Mouse (Mus musculus) forebrain, embryonic 16.5 days (tissue): ENCODE data around the gene Diaph3. TPM values are rescaled to one million over a fixed set of nuclear protein-coding genes. Genes with fewer than 3 reads are reported as not detected.

Source experiments
- ATAC-seq: fragments of 200-750 bp; cut with Nextera tagmentation; 2 replicates; pipeline ENCODE4 v1.8.0; 2017; ENCODE audit warnings: mild to moderate bottlenecking, moderate library complexity
- H3K27ac ChIP-seq: fragments of 300-500 bp; sonication (generic); 2 replicates; pipeline ENCODE4 v1.5.1; 2014; ENCODE audit warnings: low read length, control low read depth
- H3K27me3 ChIP-seq: fragments of 300-500 bp; sonication (generic); replicated peaks from 2 replicates; pipeline ENCODE4 v1.6.1; 2014; ENCODE audit warnings: low read length; ENCODE audit not compliant: control insufficient read depth, insufficient read depth
- H3K36me3 ChIP-seq: fragments of 300-500 bp; sonication (generic); 2 replicates; pipeline ENCODE4 v1.6.1; 2014; ENCODE audit not compliant: control insufficient read depth, insufficient read depth
- H3K4me1 ChIP-seq: fragments of 300-500 bp; sonication (generic); replicated peaks from 2 replicates; pipeline ENCODE4 v1.6.1; 2014; ENCODE audit warnings: low read length; ENCODE audit not compliant: control insufficient read depth, insufficient read depth
- H3K4me2 ChIP-seq: fragments of 300-500 bp; sonication (generic); 2 replicates; pipeline ENCODE4 v1.6.1; 2014; ENCODE audit warnings: mild to moderate bottlenecking, low read length, control low read depth
- H3K4me3 ChIP-seq: fragments of 300-500 bp; sonication (generic); replicated peaks from 2 replicates; pipeline ENCODE4 v1.5.1; 2014; ENCODE audit warnings: mild to moderate bottlenecking, low read length, control low read depth
- H3K9ac ChIP-seq: fragments of 300-500 bp; sonication (generic); replicated peaks from 2 replicates; pipeline ENCODE4 v1.6.1; 2014; ENCODE audit warnings: low read depth, low read length, control low read depth
- H3K9me3 ChIP-seq: fragments of 300-500 bp; sonication (generic); 2 replicates; pipeline ENCODE4 v1.6.1; 2016; ENCODE audit warnings: low read length; ENCODE audit not compliant: control insufficient read depth
- WGBS: fragments of 180-500 bp; shearing (Covaris S2); extraction: QIAGEN DNeasy Blood & Tissue Kit; methylation state at CpG from one replicate; pipeline ENCODE4 v1.1.7; 2014; 5-methylcytosine and 5-hydroxymethylcytosine counted together
- polyA plus RNA-seq: library from polyadenylated mRNA; unstranded; fragments of >200 nt; fragmentation: Nextera tagmentation; extraction: Ambion mirVana; gene quantifications from 2 replicates; pipeline ENCODE4 v1.2.1, GENCODE M21; 2015

Gene Diaph3
- polyA plus RNA-seq, 1 experiment from 2014 or later: 5.0 TPM

GRCm38 (mm10) chr14:86898898-86899297, 242.1 kb downstream of the Diaph3 start:
- H3K4me2 ChIP-seq: no peak overlapping the region
- ATAC-seq: no peak
- H3K9ac ChIP-seq: no peak overlapping the region
- H3K4me3 ChIP-seq: no peak overlapping the region
- no peaks in the 10 kb centered on the region for H3K27me3 ChIP-seq
- no peak overlapping the region for H3K27ac ChIP-seq
- no peaks in the 10 kb centered on the region for H3K9me3 ChIP-seq
- no peaks in the 10 kb centered on the region for H3K36me3 ChIP-seq
- no peaks in the 10 kb centered on the region for H3K4me1 ChIP-seq

- Histone ChIP-seq H3K9ac (no peak overlapping the region), H3K27me3 (no peaks in the 10 kb centered on the region), H3K4me1 (no peaks in the 10 kb centered on the region), H3K27ac (no peak overlapping the region), H3K4me2 (no peak overlapping the region), H3K36me3 (no peaks in the 10 kb centered on the region), H3K4me3 (no peak overlapping the region), H3K9me3 (no peaks in the 10 kb centered on the region)
- no peak for ATAC-seq
- 85% methylated on average over 3 of the region's 3 CpGs for WGBS
These were observed 251.8 kb downstream of the Diaph3 start for GRCm38 (mm10) chr14:86889070-86889804.

DNA sequence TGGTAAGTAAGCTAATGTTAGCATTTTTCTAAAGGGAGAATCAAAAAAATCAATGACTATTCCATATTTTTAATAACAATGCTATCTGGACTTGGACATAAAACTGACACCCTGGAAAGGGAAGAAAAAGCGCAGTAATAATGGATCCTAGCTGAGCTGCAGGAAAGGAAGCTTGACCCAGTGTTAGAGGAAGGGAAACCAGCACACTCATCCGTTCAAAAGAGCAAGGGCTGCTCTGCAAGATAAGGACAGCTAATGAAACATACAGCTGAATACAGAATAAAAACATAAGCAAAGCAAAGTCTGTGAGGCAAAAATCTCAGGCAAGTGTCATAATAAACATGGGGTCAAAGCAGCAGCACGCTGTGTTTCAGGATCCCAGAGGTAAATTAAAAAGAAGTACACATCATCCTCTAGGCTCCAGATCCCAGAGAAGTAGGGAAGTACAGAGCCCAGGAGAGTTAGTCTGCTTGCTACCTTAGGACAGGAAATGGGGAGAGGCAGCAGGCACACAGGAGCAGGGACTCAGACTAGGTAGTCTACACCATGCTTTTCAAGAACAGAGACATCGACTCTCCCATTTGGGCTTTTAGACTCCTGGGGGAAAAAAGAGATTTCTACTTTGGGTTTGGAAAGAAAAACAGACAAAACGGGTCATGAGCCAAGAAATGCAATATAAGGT, 255.5 kb downstream of the Diaph3 start:
- H3K4me3 ChIP-seq: no peak overlapping the region
- H3K36me3 ChIP-seq: no peaks in the 10 kb centered on the region
- H3K4me2 ChIP-seq: no peak overlapping the region
- no peak overlapping the region for H3K9ac ChIP-seq
- no peak overlapping the region for H3K27ac ChIP-seq
- no peaks in the 10 kb centered on the region for H3K27me3 ChIP-seq
- no peaks in the 10 kb centered on the region for H3K9me3 ChIP-seq
- ATAC-seq: no peak
- WGBS: 86% methylated on average over 5 of the region's 5 CpGs
- H3K4me1 ChIP-seq: no peaks in the 10 kb centered on the region

DNA sequence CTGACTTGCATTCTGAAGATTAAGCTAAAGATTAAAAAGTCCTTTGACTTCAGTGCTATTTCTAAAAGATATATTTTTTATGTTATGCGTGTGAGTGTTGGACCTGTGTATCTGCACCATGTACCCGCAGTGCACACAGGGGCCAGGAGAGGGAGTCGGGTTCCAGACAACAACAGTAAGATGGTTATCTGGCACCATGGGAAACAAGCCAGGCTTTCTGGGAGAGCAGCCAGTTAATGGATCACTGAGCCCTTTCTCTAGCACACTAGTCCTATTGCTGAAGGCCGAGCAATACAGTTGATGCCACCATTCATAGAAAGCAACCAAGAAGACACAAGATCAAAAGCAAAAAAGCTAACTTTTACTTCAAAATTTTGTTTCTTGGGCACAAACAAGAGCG, 271.5 kb downstream of the Diaph3 start:
- peak; percentile 72 for ATAC-seq

DNA sequence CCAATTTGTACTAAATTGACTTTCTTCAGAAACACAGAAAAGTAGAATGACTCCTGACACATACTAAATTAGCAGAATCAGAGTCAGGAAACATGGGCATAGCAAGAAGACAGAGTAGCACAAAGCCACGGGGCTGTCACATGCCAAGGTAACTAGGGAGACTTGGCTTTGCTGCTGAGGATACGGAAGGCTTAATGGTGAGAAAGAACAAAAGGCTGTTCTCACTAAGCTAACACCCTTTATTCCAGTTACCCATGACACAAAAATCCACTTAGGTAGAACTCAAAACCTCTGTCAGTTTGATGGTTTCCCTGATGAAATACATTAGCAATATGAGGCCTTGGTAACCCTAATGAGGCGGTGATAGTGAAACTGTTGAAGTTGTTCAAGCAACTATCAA, 273.9 kb downstream of the Diaph3 start:
- ATAC-seq: peak; percentile 74
- H3K36me3 ChIP-seq: no peaks in the 10 kb centered on the region
- no peak overlapping the region for H3K9ac ChIP-seq
- WGBS: 16% methylated on average over 3 of the region's 3 CpGs
- no peaks in the 10 kb centered on the region for H3K9me3 ChIP-seq
- no peak overlapping the region for H3K4me2 ChIP-seq
- H3K4me3 ChIP-seq: no peak overlapping the region
- H3K4me1 ChIP-seq: peaks cover 4% of the 10 kb centered on the region
- no peak overlapping the region for H3K27ac ChIP-seq
- H3K27me3 ChIP-seq: no peaks in the 10 kb centered on the region

More for the DNA sequence above, 271.5 kb downstream of the Diaph3 start:
- H3K4me3 ChIP-seq: no peak overlapping the region
- H3K9me3 ChIP-seq: no peaks in the 10 kb centered on the region
- peaks cover 4% of the 10 kb centered on the region for H3K4me1 ChIP-seq
- WGBS: 53% methylated on average over 5 of the region's 5 CpGs
- H3K36me3 ChIP-seq: no peaks in the 10 kb centered on the region
- H3K9ac ChIP-seq: no peak overlapping the region
- no peak overlapping the region for H3K27ac ChIP-seq
- H3K4me2 ChIP-seq: no peak overlapping the region
- no peaks in the 10 kb centered on the region for H3K27me3 ChIP-seq

DNA sequence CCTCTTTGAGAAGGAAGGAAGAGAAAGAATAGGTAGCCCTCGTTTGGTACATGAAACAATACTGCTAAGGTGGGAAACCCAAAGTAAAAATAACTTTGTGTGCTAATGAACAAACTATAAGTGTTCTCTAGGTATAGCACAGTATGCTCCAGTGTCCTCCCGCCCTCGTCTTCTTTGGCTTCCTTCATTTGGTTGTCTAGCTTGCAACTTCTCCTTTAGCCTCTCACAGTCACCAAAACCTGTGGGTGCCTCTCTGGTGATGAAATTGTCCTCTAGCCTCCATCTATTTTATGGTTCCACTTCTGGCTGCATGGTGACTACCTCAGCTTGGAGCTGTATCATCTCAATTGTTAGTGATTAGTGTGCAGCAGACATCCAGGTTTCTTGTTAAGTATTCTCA, 277.0 kb downstream of the Diaph3 start:
- Histone ChIP-seq H3K4me3 (no peak overlapping the region), H3K4me2 (no peak overlapping the region), H3K9me3 (no peaks in the 10 kb centered on the region), H3K27ac (no peak overlapping the region), H3K4me1 (peaks cover 4% of the 10 kb centered on the region), H3K36me3 (no peaks in the 10 kb centered on the region), H3K9ac (no peak overlapping the region), H3K27me3 (no peaks in the 10 kb centered on the region)
- WGBS: 93% methylated on average over 3 of the region's 3 CpGs
- no peak for ATAC-seq

DNA sequence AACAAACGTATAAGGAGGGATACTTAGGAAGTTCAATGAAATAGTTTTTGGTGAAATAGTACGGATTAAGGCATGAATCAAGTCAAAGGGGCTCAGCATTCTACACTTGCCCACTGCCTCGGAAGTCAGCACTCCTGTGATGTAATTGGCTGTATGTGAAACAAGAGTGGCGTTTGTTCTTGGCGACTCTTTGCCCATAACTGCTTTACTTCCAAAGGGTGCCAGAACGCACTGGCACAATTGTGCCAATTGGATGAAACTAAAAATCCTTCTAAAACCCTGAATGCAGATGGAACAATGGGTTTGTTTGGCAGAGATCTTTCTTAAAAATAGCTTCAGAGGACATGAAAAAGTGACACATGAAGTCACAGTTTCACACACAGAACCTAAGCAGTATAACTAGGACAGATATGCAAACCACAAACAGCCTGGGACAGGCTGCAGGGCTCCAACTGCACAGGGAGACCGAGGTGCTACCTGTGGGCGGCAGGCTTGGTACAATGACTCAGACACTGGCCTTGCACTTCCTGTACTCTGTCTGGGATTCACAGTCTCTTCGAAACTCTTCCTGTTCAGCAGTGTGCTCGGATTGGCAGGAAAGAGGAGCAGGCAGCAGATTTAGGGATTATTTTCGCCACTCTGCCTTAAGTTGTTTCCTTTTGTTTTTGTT, 279.6 kb downstream of the Diaph3 start:
- Histone ChIP-seq H3K9me3 (no peaks in the 10 kb centered on the region), H3K36me3 (no peaks in the 10 kb centered on the region), H3K9ac (no peak overlapping the region), H3K4me1 (no peaks in the 10 kb centered on the region), H3K27ac (no peak overlapping the region), H3K4me3 (no peak overlapping the region), H3K4me2 (no peak overlapping the region), H3K27me3 (no peaks in the 10 kb centered on the region)
- ATAC-seq: no peak
- 57% methylated on average over 11 of the region's 11 CpGs for WGBS

DNA sequence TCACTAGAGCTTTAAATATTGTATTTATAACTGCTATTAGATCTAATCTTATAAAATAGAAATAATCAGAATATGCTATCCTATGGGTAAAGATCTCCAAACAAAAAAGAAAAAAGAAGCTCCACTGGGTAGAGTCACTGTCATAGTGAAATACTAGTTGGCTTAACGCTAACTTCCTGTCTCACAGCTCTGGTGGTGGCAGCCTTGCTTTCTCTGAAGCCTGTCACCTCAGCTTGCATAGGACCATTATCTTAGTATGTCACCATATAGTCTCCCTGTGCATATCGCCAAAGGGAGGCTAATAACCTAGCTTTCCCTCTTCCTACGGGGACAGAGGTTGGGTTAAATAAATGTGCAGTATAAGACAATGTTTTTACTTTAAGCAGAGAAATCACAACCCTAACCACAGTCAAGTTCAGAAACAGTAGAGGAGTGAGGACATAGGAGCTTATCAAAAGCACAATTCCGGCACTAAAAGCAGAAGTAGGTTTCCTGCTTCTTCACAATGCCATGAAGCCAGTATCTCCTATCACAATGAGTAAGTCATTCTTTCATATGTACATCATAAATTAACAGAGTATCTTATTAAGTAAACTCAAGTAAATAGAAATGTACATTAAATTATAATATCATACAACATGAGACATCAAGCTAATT, 293.8 kb downstream of the Diaph3 start:
- no peak for ATAC-seq
- no peak overlapping the region for H3K27ac ChIP-seq
- no peaks in the 10 kb centered on the region for H3K27me3 ChIP-seq
- WGBS: 93% methylated on average over 4 of the region's 4 CpGs
- no peak overlapping the region for H3K4me3 ChIP-seq
- no peak overlapping the region for H3K4me2 ChIP-seq
- no peaks in the 10 kb centered on the region for H3K9me3 ChIP-seq
- no peaks in the 10 kb centered on the region for H3K4me1 ChIP-seq
- H3K36me3 ChIP-seq: no peaks in the 10 kb centered on the region
- no peak overlapping the region for H3K9ac ChIP-seq

DNA sequence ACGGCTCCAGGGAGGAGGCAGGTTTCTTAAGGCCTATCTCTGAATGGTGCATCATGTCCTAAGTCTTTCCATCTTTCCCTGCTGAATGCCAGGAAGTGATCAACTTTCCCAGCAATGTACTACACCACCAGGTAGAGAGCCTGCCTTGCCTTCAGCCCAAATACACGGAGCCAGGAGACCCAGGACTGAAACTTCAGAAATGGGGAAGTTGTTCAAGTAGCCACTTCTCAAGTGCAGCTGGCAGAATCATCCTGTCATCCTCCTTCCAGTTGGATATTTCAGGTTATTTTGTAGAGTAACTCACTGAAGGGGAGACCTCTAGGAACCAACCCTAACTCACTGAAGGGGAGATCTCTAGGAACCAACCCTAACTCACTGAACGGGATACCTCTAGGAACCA, 297.0 kb downstream of the Diaph3 start:
- Histone ChIP-seq H3K4me1 (no peaks in the 10 kb centered on the region), H3K27ac (no peak overlapping the region), H3K4me3 (no peak overlapping the region), H3K36me3 (no peaks in the 10 kb centered on the region), H3K9ac (no peak overlapping the region), H3K27me3 (no peaks in the 10 kb centered on the region), H3K9me3 (no peaks in the 10 kb centered on the region), H3K4me2 (no peak overlapping the region)
- ATAC-seq: no peak
- WGBS: 95% methylated on average over 3 of the region's 3 CpGs
